Mouse (Mus musculus): ENCODE results near the gene Tecpr2.

The Tecpr2 gene

GRCm38 (mm10) chr12:110865571-110865970 lies 23.5 kb upstream of the Tecpr2 start:
- DNase-seq: no peak

- no peak for DNase-seq
Measured at GRCm38 (mm10) chr12:110865989-110866388, 23.1 kb upstream of the Tecpr2 start.

GRCm38 (mm10) chr12:110870107-110870506 lies 19.0 kb upstream of the Tecpr2 start:
- DNase-seq: no peak

GRCm38 (mm10) chr12:110871247-110871646 lies 17.8 kb upstream of the Tecpr2 start:
- no peak for DNase-seq

- no peak for DNase-seq
Measured at GRCm38 (mm10) chr12:110875351-110875750, 13.7 kb upstream of the Tecpr2 start.

- DNase-seq: peak; percentile 22
Measured at GRCm38 (mm10) chr12:110882291-110882690, 6.8 kb upstream of the Tecpr2 start.

- no peak for DNase-seq
Measured at GRCm38 (mm10) chr12:110885251-110885650, 3.8 kb upstream of the Tecpr2 start.

GRCm38 (mm10) chr12:110888106-110888505 lies 958 bp upstream of the Tecpr2 start:
- no peak for DNase-seq

- no peak for DNase-seq
Measured at GRCm38 (mm10) chr12:110888606-110889005, 458 bp upstream of the Tecpr2 start.

GRCm38 (mm10) chr12:110891887-110892286 lies 2.8 kb downstream of the Tecpr2 start:
- DNase-seq: no peak

GRCm38 (mm10) chr12:110902106-110902505 lies 13.0 kb downstream of the Tecpr2 start:
- DNase-seq: no peak

GRCm38 (mm10) chr12:110903536-110903935 lies 14.5 kb downstream of the Tecpr2 start:
- DNase-seq: peak; percentile 53

GRCm38 (mm10) chr12:110907845-110908244 lies 18.8 kb downstream of the Tecpr2 start:
- no peak for DNase-seq

GRCm38 (mm10) chr12:110909962-110910361 lies 20.9 kb downstream of the Tecpr2 start:
- DNase-seq: no peak

- no peak for DNase-seq
Measured at GRCm38 (mm10) chr12:110915761-110916160, 26.7 kb downstream of the Tecpr2 start.

- no peak for DNase-seq
Measured at GRCm38 (mm10) chr12:110920254-110920653, 31.2 kb downstream of the Tecpr2 start.

GRCm38 (mm10) chr12:110921572-110921971 lies 32.5 kb downstream of the Tecpr2 start:
- no peak for DNase-seq

- DNase-seq: peak; percentile 22
Measured at GRCm38 (mm10) chr12:110932820-110933219, 43.8 kb downstream of the Tecpr2 start.

GRCm38 (mm10) chr12:110935983-110936620 lies 47.0 kb downstream of the Tecpr2 start:
- DNase-seq: peak; percentile 90

GRCm38 (mm10) chr12:110937496-110937895 lies 48.4 kb downstream of the Tecpr2 start:
- peak; percentile 18 for DNase-seq

GRCm38 (mm10) chr12:110939385-110939784 lies 50.3 kb downstream of the Tecpr2 start:
- DNase-seq: no peak

GRCm38 (mm10) chr12:110940869-110941268 lies 51.8 kb downstream of the Tecpr2 start:
- DNase-seq: no peak

- no peak for DNase-seq
Measured at GRCm38 (mm10) chr12:110946216-110946615, 57.2 kb downstream of the Tecpr2 start.

- DNase-seq: no peak
Measured at GRCm38 (mm10) chr12:110948082-110948909, 59.2 kb downstream of the Tecpr2 start.

GRCm38 (mm10) chr12:110948910-110949201 lies 59.8 kb downstream of the Tecpr2 start:
- no peak for DNase-seq

All from kidney, postnatal 10 days (tissue).